Comparison of ENCODE assay signal across 8 mouse cellular contexts in the genomic region with DNA sequence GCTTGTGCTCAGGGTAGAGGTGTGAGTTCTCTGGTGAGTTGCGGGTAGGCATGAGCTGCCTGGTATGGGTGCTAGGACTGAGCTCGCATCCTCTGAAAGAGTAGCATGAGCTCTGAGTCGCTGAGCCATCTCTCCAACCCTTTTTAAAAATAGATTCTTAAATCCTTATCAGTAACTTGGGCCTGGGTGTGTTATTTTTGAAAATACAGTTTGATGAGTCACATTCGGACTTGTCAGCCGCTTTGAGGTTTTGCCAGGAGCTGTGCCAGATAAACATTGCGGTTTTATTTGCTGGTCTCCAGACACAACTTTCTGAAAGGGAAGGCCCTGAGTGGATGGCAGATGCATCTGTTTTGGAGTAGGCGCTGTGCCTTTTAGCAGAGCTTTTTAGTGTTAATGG. TPM values are rescaled to one million over a fixed set of nuclear protein-coding genes. Genes with fewer than 3 reads are reported as not detected.
A peak's percentile ranks its signal among the peaks of the same experiment; 100 is the strongest.
DNase-seq lines count a peak whose midpoint lies in the region; ATAC-seq and TF ChIP-seq lines count a peak whose summit lies in the region.

No protein-coding gene starts in this region.

- no peak for ATAC-seq in megakaryocyte, adult 5-6 weeks (ENCODE audit: poor library complexity, severe bottlenecking)
- no peak for ATAC-seq in heart, embryonic 16.5 days (replicated peaks; ENCODE audit: extremely low read depth, insufficient read depth, low FRiP score)
- ATAC-seq in lung, embryonic 14.5 days (ENCODE audit: insufficient read depth), result no peak

- H3K4me2 ChIP-seq in heart, embryonic 16.5 days (ENCODE audit: low read depth, low read length), result peak overlapping the region; percentile 40
- H3K4me2 ChIP-seq in lung, embryonic 14.5 days, result peak overlapping the region; percentile 78

- peak; percentile 82 for DNase-seq in lung, embryonic 14.5 days
- peak; percentile 74 to 78 for DNase-seq in urinary bladder, postnatal 36 days (ENCODE audit: low spot score in 2 of 2)
- no peak for DNase-seq in B cell, adult 2 months
- DNase-seq in embryo, embryonic 10 days (ENCODE audit: low spot score), result no peak

- no peaks in the 10 kb centered on the region for H3K27me3 ChIP-seq in megakaryocyte, embryonic 14.5 days (replicated peaks)
- no peaks in the 10 kb centered on the region for H3K27me3 ChIP-seq in heart, embryonic 16.5 days (ENCODE audit: control insufficient read depth, insufficient read depth, low read length)
- H3K27me3 ChIP-seq in lung, embryonic 14.5 days (ENCODE audit: insufficient read depth, low read length), result no peaks in the 10 kb centered on the region

- peaks cover 86% of the 10 kb centered on the region for H3K4me1 ChIP-seq in megakaryocyte, embryonic 14.5 days
- H3K4me1 ChIP-seq in bone marrow, adult 2 months (ENCODE audit: control insufficient read depth, insufficient read depth, low read length), result peaks cover 3% of the 10 kb centered on the region
- H3K4me1 ChIP-seq in heart, embryonic 16.5 days (ENCODE audit: control insufficient read depth, insufficient read depth, low read length), result peaks cover 67% of the 10 kb centered on the region
- peaks cover 27% of the 10 kb centered on the region for H3K4me1 ChIP-seq in lung, embryonic 14.5 days (ENCODE audit: insufficient read depth)

- no peaks in the 10 kb centered on the region for H3K9me3 ChIP-seq in megakaryocyte, embryonic 14.5 days
- H3K9me3 ChIP-seq in heart, embryonic 16.5 days (replicated peaks; ENCODE audit: control insufficient read depth, low read length), result no peaks in the 10 kb centered on the region
- no peaks in the 10 kb centered on the region for H3K9me3 ChIP-seq in lung, embryonic 14.5 days (ENCODE audit: low read depth, low read length)

- no peak overlapping the region for H3K9ac ChIP-seq in heart, embryonic 16.5 days (ENCODE audit: low read length)
- no peak overlapping the region for H3K9ac ChIP-seq in lung, embryonic 14.5 days

- WGBS in bone marrow, adult 2 months, result 14% methylated on average over 7 of the region's 7 CpGs
- 17% methylated on average over 7 of the region's 7 CpGs for WGBS in heart, embryonic 16.5 days
- 44% methylated on average over 7 of the region's 7 CpGs for WGBS in lung, embryonic 14.5 days

- no peak for TF ChIP-seq CTCF in bone marrow, adult 2 months (IDR thresholded peaks at IDR 0.05; ENCODE audit: control insufficient read depth, insufficient read depth, low read length)
- no peak for TF ChIP-seq CTCF in lung, embryonic 14.5 days (IDR thresholded peaks at IDR 0.05; ENCODE audit: low read depth)

- peak overlapping the region; percentile 96 for H3K4me3 ChIP-seq in megakaryocyte, embryonic 14.5 days (replicated peaks)
- no peak overlapping the region for H3K4me3 ChIP-seq in bone marrow, adult 2 months (replicated peaks; ENCODE audit: control insufficient read depth, low read depth, low read length)
- H3K4me3 ChIP-seq in heart, embryonic 16.5 days (ENCODE audit: low read length), result peak overlapping the region; percentile 20; the same call in 1 of the 2 replicates
- no peak overlapping the region for H3K4me3 ChIP-seq in lung, embryonic 14.5 days (ENCODE audit: low read depth, low read length)

- H3K36me3 ChIP-seq in megakaryocyte, embryonic 14.5 days (replicated peaks; ENCODE audit: low read length), result peaks cover 51% of the 10 kb centered on the region
- H3K36me3 ChIP-seq in heart, embryonic 16.5 days (ENCODE audit: control insufficient read depth, insufficient read depth), result no peaks in the 10 kb centered on the region
- H3K36me3 ChIP-seq in lung, embryonic 14.5 days (ENCODE audit: insufficient read depth), result peaks cover 9% of the 10 kb centered on the region

- H3K27ac ChIP-seq in bone marrow, adult 2 months (ENCODE audit: control insufficient read depth, insufficient read depth, low read depth, low read length, poor library complexity), result peak overlapping the region; percentile 38; the same call in 1 of the 2 replicates
- peak overlapping the region; percentile 56 for H3K27ac ChIP-seq in heart, embryonic 16.5 days (ENCODE audit: low read length)
- no peak overlapping the region; the same call in 1 of the 2 replicates for H3K27ac ChIP-seq in lung, embryonic 14.5 days (ENCODE audit: low read depth)

- no peak for TF ChIP-seq POLR2A in bone marrow, adult 2 months (IDR thresholded peaks at IDR 0.05; ENCODE audit: borderline replicate concordance, control insufficient read depth, low read depth, low read length)

RNA-seq across cellular contexts. Expression of a gene that starts 51.2 kb away (rescaled TPM):
- polyA plus RNA-seq in megakaryocyte, embryonic 14.5 days (2012; ENCODE audit: insufficient read depth, low replicate concordance), result not detected in 2 replicates
- total RNA-seq in megakaryocyte, adult 5-6 weeks (2015), result not detected in 2 replicates
- total RNA-seq in megakaryocyte, adult 5-6 weeks (2017), result 0.22 TPM in 1 of 2 replicates, not detected in the other
- polyA plus RNA-seq in bone marrow, adult 2 months (2011; ENCODE audit: insufficient read depth, insufficient read length, low replicate concordance, missing spikeins), result not detected in 2 replicates
- 0.50 and 0.54 TPM in 2 replicates for polyA plus RNA-seq in heart, embryonic 16.5 days (2015; fragmentation: Nextera tagmentation; extraction: Ambion mirVana)
- polyA plus RNA-seq in lung, embryonic 14.5 days (2014; fragmentation: Nextera tagmentation; extraction: Ambion mirVana), result 0.12 and 0.24 TPM in 2 replicates

Comparison
In these comparisons a context has a peak if more than half of its experiments do, and no peak if none do; other contexts are left out.
1. H3K4me3 ChIP-seq: peak in megakaryocyte, embryonic 14.5 days (single experiment) and heart, embryonic 16.5 days (single experiment); none in bone marrow, adult 2 months (single experiment) and lung, embryonic 14.5 days (single experiment).
2. DNase-seq: peak in lung, embryonic 14.5 days (single experiment) and urinary bladder, postnatal 36 days (2 of 2); none in B cell, adult 2 months (0 of 2) and embryo, embryonic 10 days (single experiment).